Mouse (Mus musculus) lung, postnatal 4 days (tissue): ENCODE measurements around the gene Lrrc8a.

Source experiments
- DNase-seq, 2 experiments: peaks; one replicate each; pipeline ENCODE4 v3.0.0; 2021

Lrrc8a gene

GRCm38 (mm10) chr2:30240267-30240666 lies 2.8 kb downstream of the Lrrc8a start, which contains the start of gene Gm28035:
Gene Gm28035, plus strand, starts transcription at chr2:30240567.
- no peak for DNase-seq

GRCm38 (mm10) chr2:30242509-30242908 lies 5.0 kb downstream of the Lrrc8a start:
- peak; percentile 74 to 86 for DNase-seq

GRCm38 (mm10) chr2:30243391-30243790 lies 5.9 kb downstream of the Lrrc8a start:
- no peak for DNase-seq

- DNase-seq: no peak
Measured at GRCm38 (mm10) chr2:30244595-30245178, 7.2 kb downstream of the Lrrc8a start.

DNA sequence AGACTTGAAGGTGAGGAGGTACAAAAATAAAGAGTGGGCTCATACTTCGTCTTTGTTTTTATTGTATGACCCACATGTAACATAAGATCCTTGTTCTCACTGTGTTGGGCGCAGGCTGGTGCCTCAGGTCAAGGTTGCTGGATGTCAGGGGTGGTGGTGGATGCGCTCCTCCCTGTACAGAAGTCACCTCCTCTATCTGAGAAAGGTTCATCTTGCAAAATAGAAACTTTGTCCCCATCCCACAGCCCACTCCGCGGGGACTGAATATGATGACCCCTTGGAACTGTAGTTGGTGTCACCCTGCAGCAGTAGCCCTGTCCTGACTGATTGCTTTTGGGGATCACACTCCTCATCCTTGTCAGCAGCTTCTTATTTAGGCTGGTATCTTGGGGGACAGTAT lies 9.5 kb downstream of the Lrrc8a start:
- no peak for DNase-seq

DNA sequence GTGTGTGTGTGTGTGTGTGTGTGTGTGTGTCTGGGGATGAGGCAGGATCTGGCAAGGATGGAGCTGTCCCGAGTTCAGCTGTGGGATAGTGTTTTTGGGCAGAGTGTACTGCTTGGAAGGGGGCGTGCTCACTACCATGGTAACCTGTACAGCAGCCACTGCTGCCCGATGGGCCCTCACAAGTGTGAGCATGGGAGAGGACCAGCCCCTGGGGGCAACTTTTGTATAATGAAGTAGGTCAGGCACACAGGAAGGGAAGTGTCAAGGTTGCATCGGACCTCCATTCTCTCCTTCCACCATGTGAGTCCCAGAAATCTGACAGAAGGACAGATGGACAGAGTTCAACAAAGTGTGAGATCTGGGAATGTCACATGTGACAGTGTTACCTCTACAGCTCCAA lies 10.2 kb downstream of the Lrrc8a start:
- DNase-seq: no peak

DNA sequence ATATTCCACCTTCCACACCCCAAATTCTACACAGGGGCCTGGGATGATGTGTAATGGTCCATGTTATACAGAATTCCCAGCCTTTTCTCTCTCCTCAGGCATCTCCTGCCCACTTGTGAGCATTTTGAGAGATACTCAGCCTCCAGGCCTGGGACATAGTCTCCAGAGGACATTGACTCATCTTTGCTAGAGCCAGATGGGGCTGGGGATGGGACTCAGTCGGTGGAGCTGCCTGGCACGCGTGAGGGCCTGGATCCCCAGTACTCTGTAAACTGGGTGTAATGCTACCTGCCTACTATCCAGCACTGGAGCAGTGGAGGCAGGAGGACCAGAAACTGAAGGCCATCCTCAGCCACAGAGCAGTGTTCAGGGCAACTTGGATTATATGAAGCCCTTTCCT lies 11.7 kb downstream of the Lrrc8a start:
- no peak for DNase-seq

GRCm38 (mm10) chr2:30250166-30251128 lies 12.9 kb downstream of the Lrrc8a start:
- DNase-seq: no peak

GRCm38 (mm10) chr2:30251417-30252104 lies 14.0 kb downstream of the Lrrc8a start:
- peak; percentile 65 to 70 for DNase-seq

DNA sequence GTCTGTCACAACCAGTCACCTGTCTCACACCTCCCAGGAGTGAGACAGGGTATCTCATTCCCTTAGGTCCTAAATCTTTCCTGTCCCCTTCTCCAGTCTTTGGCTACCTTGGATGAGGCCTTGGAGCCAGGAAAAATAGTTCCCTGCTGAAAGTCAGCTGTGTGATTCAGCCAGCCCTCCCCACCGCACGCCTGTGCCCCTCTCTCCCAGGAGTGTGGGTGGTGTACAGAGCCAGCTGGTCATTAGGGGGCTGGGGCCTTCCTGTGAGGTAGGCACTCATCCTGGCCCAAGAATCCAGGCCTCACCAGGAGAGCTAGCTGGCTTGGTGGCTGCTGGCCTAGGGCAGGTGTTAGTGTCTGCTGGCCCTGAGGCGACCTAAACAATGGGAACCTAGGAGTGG lies 15.0 kb downstream of the Lrrc8a start:
- peak in 1 of 2 experiments; percentile 22 for DNase-seq

GRCm38 (mm10) chr2:30253809-30254208 lies 16.3 kb downstream of the Lrrc8a start:
- DNase-seq: peak in 1 of 2 experiments; percentile 16

GRCm38 (mm10) chr2:30255631-30256395 lies 18.3 kb downstream of the Lrrc8a start:
- DNase-seq: peak in 1 of 2 experiments; percentile 18

GRCm38 (mm10) chr2:30256616-30257350 lies 19.3 kb downstream of the Lrrc8a start:
- DNase-seq: peak in 1 of 2 experiments; percentile 21

- peak in 1 of 2 experiments; percentile 18 for DNase-seq
Measured at GRCm38 (mm10) chr2:30257699-30258460, 20.4 kb downstream of the Lrrc8a start.

- DNase-seq: peak; percentile 42 to 52
Measured at GRCm38 (mm10) chr2:30258600-30258999, 21.1 kb downstream of the Lrrc8a start.

GRCm38 (mm10) chr2:30259131-30260064 lies 21.9 kb downstream of the Lrrc8a start:
- DNase-seq: peak in 1 of 2 experiments; percentile 18

DNA sequence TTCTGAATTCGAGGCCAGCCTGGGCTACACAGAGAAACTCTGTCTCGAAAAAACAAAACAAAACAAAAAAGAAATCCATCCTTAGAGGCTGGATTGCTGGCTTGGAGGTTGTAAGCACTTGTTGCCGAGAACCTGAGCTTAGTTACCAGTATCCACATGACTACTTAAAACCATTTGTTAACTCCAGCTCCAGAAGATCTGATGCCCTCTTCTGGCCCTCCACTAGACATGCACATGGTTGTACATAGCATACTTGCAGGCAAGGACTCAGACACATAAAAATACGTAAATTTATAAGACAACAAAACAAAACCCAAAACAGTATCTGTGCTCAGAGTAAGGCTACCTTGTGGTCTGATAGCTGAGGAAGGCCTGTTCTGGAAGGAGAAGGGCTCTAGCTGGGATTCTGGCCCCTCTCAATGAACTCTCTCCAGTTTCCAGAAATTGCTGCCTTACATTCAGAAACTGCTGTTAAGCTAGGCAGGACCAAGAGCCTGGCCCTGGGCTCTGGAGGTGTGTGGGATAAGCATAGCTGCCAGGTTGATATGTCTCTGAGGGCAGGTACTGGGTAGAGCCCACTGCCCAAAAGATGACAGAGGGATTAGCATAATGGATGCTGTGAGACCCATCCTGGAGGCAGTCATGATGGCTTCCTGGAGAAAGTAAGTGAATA lies 23.7 kb downstream of the Lrrc8a start:
- DNase-seq: no peak

GRCm38 (mm10) chr2:30261921-30262839 lies 24.7 kb downstream of the Lrrc8a start:
- DNase-seq: peak in 1 of 2 experiments; percentile 22
